Mouse (Mus musculus) kidney, postnatal 36 days (tissue): ENCODE measurements around the gene Taldo1.
A peak's percentile ranks its signal among the peaks of the same experiment; 100 is the strongest.
"Not testable (repeated sequence)": the region's sequence is repeated elsewhere in the genome, so short reads cannot be mapped to it uniquely, and the experiment has no call there.

ENCODE experiments used
- DNase-seq, 2 experiments: peaks; one replicate each; pipeline ENCODE4 v3.0.0; 2021 to 2022; ENCODE audit warnings: mixed read lengths in 2 of 2

Taldo1 gene

DNA sequence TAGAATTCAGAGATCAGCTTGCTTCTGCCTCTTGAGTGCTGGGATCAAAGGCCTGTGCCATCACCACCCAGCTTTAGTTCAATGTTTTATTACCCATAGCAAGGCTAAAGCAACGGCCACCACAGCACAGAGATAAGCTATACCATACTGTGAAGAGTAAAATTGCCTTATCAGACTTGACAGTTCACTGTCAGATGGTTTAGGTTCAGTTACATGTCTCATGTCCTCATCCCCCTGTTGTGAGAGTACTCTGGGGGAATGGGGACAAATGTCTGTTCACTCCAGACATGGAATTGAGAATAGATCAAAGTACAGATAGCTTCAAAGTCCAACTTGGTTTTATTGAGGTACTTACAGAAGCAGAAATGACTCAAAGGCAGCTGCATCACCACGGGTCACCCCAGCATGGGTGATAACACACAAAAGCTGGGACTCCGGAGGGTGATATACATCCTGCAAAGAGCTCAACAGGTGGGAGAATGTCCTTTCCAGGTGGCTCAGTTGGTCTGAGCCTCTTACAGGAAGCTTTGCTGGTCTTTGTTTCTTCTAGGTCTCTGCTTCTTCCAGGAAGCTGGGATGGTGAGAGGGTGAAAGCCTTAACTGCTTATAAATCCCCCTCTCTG lies 3.4 kb upstream of the Taldo1 start:
- DNase-seq = no peak

DNA sequence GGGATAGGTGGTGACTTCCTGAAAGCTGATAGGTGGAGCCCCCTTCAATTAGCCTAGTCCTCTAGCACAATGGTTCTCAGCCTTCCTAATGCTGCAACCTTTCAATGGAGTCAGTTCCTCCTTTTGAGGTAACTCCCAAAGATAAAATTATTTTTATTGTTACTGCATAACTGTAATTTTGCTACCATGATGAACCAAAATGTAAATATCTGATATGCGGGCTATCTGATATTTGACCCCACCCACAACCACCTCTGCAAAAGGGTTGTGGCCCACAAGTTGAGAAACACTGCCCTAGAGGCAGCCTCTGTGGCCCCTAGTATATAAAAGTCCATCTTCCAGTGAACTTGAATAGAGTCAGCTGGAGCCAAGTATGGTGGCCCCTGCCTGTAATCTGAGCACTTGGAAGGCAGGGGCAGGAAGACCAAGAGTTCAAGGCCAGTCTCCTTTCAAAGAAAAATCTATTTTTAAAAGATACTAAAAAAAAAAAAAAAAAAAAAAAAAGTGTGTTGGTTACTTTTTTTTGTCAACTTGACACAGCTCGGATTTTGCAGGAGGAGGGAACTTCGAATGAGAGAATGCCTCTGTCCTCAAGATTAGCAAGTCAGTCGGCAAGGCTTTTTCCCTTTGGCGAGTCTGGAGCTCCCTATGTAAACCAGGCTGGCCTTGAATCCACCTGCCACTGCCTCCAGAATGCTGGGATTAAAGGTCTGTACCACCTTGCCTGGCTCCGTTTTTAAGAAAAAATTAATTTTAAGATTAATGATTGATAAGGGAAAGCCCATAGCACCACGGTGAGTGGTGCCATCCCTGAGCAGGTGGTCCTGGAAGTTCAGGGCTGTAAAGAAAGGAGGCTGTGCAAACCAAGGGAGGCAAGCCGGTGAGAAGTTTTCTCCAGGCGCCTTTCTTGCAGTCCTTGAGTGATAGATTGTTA lies 1.4 kb upstream of the Taldo1 start:
- peak; percentile 39 to 42 for DNase-seq

DNA sequence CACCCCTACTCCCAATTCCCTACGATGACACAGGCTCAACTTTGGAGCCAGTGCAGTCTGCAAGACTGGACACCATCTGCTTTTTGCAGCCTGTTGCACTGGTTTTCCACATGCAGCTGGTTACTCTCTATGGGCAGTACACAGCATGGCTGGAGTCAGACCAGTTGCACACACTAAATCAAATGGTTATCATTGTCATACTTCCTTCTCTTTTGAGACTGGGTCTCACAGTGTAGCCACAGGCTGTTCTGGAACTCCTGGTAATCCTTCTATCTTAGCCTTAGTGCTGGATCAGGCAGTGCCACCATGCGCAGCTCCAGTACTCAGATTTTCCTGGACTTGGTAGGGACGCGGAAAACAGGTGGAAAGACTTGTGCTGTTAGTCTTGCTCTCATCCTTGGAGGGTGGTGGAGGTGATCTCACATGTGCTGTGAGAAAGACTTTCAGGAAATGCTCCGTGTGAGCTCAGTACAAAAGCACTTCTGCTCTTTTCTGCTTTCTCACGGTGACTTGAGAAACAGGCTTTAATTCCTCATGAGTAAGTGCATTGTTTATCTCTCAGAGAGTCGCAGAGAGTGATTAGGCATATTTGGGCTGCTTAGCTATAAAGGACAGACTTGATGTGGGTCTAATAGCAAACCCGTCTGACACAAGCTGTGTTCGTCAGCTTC lies 688 bp downstream of the Taldo1 start:
- DNase-seq = no peak

DNA sequence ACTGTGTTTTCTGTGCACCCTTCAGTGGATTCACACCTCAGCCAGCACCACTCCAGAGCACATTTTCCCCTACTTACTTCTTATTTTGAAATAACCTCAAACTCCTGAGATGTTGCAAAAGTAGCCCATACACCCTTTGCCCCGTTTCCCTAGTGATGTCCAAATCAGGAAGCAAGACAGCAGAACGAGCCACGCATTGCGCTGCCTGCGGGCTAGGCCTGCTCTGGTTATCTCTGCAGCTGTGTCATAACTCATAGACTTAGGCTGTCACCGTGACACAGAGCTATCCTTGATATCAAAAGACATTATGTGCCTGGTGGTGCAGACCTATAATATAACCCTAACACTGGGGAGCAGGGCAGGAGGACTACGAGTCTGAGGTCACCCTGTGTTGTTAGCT lies 2.2 kb downstream of the Taldo1 start:
- DNase-seq = no peak

DNA sequence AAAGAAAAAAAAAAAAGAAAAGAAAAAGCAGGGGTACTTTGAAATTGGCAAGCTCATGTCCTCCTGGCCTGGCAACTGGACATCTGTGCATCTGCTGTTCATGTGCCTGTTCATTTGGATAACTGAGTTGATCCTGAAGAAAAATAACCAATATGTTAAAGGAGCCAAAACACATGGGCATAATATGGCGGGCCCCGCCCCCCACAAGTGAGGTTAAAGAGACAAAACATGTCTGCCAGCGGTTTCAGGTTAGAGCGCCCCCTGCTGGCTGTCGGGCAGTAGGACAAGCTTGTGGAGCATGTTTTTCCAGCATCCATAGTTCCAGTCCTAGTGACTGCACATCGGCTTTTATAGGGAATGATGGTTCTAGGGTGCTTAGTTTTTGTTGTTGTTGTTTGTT lies 2.8 kb downstream of the Taldo1 start:
- peak; percentile 66 to 88 for DNase-seq

DNA sequence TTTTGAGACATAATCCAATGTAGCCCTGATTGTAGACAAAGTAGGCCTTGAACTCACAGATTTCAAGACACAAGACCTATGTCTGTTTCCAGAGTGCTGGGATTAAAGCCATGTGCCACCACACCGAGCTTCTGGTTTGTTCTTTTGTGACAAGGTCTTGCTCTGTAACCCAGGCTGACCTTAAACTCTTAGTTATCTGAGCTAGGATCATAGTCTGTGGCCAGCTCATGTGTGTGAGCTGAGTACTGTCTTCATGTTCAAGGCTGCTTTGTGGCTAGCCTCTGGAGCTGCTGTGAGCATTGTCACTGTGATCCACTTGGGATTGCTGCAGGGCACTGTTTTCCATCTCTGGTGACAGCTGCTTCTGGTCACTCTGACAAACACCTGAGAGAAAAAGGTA lies 3.3 kb downstream of the Taldo1 start:
- no peak for DNase-seq

DNA sequence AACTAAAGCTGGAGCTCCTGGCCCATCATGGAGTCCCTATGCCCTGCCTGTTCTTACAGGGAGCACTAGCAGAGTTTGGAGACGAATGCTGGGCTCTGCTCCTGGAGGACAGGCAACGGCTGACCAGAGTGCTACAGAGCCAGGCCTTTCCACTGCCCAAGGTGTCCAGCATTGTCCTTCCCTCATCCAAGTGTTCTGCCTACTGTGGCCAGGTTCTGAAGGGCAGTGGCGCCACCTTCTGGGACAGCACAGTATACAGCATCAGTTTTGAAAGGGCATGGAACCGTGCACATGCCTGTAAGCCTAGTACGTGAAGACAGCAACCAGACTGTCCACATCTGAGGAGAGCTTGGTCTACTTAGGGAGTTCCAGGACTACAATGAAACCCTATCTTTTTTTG lies 11.3 kb downstream of the Taldo1 start:
- peak; percentile 58 to 82 for DNase-seq

DNA sequence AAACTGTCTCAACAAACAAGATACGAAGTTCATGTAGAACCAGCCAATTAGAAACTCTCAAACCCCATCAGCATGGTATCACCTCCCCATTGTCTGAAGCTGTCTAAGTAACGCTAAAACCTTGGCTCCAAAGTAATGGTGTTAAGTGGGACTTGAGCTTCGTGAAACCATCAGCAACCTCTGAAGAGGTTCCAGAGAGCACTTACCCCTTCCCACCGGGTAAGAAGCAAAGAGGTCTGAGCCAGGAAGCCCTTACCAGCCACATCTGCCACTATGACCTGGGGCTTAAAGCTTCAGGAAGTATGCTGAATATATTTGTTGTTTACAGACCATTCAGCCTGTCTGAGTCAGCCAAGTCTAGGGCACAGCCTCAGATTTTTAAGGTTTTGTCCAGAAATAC lies 13.5 kb downstream of the Taldo1 start:
- DNase-seq = no peak

DNA sequence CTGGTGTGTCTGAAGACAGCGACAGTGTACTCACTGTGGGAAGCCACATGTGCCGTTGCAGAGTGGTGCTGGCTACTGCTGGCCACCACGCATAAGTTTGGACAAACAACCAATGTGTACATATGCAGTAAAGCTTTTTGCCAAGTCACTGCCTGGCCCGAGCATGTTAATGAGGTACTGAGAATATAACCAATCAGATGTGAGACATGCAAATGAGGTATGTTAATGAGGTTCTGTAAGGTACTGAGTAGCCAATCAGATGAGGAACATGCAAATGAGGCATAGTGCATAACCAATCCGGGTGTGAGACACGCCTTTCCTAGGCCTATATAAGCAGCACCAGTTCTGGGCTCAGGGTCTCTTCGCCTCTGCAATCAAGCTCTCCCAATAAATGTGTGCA lies 15.7 kb downstream of the Taldo1 start:
- not testable (repeated sequence) for DNase-seq

DNA sequence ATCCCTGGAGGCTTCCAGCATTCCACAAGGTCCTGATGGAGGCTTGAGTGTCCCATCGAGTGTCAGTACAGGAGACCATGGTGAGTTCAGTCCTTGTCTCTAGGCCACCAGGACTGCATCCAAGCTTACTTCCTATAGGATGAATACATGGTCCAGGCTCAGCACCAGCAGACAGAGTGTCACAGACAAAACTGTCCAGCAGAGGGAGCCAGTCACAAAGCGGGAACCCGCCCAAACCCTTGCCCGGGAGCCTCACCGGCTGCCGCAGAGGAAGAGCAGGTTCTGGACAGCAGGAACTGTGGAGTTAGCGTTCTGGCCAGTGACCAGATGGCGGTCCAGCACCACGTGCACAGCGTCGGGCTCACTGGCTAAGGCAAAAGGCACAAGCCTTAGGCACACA lies 16.8 kb downstream of the Taldo1 start:
- peak; percentile 90 to 94 for DNase-seq

DNA sequence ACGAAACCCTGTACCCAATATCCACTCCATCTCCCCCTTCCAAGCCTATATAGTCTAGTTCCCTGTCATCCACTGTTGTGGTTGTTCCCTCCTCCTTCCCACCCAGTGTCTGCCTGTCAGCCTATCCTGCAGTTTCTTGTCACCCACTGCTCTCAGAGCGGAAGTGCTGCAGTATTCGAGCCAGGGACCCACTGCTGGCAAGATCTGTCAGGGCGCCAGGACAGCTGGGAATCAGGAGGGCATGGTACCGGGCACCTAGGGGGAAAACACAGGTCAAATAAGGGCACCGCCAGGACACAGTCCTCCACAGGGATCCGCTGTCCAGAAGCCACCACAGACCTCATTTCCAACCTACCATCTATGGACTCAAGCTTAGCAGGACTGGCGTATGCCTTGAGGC lies 18.6 kb downstream of the Taldo1 start:
- no peak for DNase-seq

DNA sequence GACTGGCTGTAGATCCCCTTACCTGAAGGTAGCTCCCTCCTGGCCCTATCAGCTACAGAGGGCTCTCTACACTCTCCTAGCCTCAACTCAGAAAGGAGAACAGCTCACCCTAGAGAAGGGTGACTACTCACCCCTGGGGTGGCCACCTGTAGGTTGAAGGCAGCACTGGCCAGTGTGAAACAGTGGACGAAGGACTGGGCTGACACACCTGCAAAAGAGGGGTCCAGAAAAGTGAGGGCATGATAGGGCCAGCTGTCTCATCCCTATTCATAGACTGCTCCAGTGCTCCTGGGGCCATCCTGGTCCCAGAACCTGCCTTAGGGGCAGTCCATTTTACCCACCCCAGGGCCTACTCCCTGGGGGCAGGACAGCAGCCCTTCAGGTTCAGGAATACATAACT lies 19.7 kb downstream of the Taldo1 start:
- DNase-seq = no peak

DNA sequence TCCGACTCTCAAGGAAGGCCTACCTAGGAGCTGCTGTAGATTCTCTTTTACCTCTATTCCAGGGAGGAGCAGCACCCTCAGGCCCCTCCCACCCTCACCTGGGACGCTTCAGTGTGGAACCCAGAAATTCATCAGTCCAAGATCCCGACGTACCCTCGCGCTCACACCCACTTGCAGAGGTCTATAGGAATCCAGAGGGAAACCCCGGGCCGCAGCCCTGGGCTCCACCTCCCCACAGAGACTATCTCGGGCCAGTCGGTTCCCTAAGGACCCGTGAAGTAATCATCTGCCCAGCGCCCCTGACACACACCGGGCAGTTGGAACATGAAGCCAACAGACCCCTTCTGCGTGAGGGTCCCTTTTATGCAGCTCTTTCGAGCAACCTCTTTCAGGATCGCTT lies 21.3 kb downstream of the Taldo1 start:
- DNase-seq = peak in 1 of 2 experiments; percentile 34

DNA sequence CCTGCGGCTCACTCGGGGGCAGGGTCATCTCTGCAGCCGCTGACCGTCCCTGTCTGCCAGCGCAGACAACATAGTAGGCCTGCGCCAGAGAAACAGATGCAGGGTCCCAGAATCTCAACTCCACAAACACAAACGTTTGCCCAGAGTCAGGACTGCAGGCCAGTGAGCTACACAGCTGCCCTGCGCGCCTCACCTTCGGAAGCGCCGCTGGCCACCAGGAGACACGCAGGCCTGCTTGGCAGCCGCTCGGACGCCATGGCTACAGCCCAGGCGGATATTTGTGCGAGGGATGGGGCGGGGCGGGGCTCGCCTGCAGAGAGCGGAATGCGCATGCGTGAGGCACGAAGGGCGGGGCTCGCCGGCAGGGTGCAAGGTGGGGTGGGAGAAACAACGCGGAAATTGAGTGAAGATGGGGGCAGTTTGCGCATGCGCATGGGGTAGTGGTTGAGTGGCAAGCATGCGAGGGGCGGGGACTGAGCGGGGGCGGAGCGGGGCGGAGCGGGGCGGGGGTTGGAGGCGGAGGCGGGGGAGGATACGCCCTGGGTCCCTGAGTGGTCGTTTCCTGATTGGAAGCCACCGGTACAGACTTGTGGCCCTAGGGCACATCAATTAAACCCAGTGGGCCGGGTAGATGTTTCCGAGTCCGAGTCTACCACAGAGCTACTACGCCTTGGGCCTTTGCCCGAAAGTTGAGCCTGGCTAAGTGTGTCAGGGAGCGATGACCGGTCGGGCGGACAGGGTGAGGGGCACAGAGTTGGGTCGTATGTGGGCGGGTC lies 22.0 kb downstream of the Taldo1 start, which contains the start of gene Gatd1:
Gene Gatd1 (minus strand): TSS at position 328 of the 776 bp plus-strand sequence.
- peak; percentile 100 for DNase-seq

DNA sequence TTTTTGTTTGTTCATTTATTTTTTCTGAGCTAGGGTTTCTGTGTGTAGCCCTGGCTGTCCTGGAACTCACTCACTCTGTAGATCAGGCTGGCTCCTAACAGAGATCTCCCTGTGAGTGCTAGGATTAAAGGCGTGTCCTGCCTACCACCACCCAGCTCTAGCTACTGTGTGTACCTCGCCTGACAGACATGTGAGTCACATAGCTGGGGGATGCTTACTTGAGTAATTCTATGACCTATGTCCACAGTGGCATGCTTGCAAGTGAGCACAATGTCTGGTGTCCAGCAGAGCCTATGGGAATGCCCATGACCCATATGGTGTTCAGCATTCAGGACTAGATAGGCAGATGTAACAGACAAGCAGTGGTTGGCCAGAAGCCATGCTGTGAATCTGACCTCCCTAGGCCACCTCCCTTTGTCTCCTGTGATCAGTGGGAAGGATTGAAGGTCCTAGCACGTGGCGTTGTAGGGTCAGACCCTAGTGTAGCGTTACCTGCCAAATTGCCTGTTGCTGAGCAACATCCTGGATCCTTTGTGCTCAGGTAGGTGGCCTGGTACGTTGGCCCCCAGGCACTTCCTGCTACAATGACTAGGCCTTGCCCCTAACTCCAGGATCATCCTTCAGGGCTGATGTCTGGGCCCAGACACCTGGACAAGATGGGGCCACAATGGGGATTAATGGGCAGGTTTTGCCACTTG lies 24.3 kb downstream of the Taldo1 start:
- no peak for DNase-seq

DNA sequence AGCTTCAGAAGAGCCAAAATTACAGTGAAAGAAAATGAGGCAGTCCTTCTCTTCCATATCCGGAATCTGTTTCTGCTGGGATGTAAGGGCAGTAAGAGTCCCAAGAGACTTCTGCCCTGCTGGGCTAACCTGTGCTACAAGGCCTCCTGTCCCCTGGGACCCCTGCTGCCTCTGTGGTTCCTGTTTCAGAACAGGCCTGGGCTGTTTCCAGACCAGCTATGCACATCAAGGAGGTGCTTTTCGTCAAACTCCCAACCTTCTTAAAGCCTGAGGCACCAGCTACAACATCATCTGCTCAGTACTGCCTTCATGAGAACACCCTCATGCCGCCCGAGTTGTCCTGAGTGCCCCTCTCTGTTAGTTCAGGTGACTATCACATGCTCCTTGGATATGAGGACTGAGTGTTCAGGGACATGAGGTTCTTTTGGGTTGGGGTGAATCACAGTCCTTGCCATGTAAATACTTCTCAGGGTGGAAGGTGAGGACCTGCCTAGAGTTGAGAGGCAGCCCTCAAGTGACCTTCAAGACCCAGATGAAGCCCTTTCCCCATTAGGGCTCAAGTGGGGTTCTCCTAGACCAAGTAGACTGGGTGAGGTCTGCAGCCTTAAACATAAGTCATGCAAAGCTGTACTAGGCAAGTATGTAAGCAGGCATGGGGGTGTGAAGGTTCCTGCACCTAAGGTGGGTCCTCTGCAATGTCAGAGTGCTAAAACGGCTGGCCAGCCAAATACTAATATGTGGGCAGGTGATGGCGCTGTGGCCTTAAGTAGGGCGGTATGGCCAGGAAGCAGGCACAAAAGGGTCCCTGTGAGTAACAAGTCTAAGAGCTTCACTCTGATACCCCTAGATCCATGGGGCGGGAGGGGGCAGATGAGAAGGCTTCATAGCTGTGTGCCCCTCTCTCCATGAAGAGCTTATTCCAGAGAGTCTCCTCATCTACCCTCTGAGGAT lies 26.0 kb downstream of the Taldo1 start:
- DNase-seq = no peak

DNA sequence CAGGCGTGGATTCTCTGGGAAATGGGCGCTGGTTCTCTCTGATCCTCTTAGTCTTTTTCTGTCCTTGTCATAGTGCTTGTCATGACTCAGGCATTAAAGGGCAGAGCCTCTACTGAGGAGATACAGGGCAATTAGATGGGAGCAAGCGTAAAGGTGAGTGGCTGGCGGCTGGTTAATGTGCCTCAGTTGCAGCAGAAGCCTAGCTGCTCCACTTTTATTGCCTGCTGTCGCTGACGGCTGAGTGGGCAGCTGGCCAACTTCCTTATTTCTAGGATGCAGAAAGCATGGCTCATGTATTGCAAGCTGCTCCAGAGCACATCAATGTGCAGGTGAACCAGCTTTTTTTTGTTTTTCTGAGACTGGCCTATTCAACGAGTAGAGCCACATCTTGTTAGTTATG lies 27.0 kb downstream of the Taldo1 start:
- peak in 1 of 2 experiments; percentile 78 for DNase-seq

DNA sequence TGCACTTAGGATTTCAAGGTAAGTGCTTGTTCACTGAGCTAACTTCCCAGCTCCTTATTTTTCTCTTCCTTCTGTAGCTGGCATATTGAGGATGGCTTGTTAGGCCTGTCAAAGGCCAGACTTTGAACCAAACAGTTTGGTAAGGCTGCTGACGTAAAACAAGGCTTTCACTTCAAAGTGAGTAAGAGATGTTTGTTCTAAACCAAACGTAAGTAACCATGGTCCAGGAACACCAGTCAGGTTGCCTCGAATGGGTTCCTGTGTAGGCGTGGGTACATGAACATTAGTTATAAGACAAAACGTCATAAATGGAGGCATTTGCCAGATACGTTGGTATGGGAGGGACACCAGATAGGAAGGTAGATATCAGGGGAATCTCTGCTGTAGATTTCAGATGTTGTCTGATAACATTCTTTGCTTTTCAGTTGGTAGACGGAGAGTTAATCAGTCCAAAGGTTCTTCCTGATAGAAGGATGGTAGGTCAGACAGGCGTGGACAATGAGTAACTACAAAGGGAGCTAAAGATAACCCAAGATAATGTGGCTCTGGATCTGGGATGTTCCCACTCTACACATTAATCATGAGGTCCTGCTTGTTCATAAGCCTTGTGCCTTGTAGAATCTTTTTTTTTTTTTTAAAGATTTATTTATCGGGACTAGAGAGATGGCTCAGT lies 28.2 kb downstream of the Taldo1 start:
- no peak for DNase-seq

DNA sequence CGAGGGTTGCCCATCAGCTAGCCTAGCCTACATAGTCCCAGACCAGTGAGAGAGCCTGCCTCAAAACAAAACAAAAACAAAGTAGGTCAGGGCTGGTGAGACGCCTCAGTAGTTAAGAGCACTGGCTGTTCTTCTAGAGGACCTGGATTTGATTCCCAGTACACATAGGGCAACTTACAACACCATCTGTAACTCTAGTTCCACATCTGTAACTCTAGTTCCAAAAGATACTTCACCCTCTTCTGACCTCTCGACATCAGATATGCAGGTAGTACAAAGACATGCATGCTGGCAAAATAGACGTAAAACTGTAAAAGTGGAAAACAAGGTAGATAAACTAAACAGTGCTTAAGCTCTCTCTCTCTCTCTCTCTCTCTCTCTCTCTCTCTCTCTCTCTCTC lies 31.8 kb downstream of the Taldo1 start:
- no peak for DNase-seq

DNA sequence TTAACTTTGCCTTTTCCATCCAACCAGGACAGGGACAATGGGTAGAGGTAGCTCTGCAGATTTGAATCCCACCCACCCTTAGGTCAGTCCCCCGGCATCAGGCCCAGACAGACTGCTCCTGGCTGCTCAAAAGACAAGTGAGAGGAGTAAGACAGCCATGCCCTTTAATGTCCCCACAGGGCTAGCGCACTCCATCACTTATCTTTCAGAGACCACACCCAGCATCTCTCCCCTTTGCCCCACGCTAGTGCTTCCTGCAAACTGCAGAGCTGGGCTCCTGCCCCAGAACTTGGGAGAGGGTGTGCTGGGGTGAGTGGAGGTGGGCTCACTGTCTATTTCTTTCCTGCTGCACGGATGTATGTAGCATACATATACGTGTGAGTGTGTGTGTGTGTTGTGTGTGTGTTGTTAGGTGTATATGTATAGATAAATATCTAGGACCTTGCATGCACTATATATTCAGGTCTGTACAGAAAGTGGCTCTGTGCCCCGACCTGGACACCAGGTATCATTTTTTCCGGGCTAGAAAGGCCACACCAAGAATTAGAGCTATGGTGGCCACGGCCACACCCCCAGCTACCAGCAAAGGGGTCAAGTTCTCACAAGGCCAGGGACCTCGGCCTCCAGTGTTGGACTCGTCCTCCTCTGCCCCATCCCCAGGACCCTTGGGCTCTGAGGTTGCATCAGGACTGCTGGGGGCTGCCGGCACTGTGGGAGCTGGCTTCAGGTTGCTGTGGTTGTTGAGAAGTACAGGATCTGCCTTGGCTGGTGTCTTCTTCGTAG lies 35.1 kb downstream of the Taldo1 start:
- no peak for DNase-seq
